Mouse (Mus musculus): Measurements from ENCODE around the gene Dlg1.

The Dlg1 gene

DNA sequence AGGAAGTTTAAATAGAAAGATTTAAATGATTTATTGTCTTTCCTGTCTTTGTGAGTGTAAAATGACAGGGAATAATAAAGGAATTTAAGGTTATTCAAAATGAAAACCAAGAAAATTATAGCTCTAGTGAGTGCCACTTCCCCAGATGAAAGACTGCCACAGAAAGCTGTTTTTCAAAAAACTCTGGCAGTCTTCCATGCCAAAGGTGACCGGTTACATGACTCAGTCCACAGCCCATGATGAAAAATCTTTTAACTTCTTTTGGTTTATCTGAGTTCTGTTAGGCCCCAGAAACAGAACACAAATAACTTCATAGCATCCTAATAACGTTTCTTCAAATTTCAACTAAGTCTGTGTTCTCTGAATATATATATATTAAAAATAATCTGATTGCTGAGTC, 7.7 kb upstream of the Dlg1 start:
- no peak for DNase-seq (ENCODE audit: extremely low read depth, low read depth)

- DNase-seq (ENCODE audit: extremely low read depth, low read depth), result no peak
Observed at GRCm38 (mm10) chr16:31657502-31657901, 5.7 kb upstream of the Dlg1 start.

DNA sequence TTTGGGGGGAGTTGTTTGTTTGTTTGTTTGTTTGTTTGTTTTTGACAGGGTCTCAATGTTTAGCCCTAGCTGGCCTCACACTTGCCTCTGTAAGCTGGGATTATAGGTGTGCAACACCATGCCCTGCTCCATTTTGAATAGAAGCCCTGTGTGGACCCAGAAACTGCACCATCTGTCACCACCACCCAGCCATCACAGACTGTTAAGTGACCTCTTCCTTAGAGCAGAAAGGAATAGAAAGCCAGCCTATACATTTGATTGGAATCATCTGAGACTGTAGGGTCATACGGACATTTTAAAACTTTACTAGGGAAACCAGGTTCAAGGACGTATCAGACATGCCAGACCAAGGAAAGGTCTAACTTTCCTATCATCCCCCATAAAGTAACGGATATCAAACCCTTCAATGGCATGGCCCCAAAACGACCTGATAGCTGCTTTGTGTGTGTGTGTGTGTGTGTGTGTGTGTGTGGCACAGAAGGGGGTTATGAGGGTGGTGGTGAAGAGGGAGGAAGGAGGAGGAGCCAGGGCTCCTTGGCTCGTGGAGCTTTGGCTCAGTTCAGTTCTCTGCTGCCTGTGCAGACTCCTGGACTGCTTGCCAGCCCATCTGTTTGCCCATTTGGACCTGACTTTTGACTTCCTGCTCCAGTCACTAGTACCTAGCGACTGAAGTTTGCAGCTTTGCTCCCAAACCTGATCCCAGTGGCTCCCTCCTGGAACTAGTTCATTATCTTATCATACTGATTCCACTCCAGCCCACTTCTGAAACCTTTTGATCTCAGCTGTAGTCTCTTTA, 4.5 kb upstream of the Dlg1 start:
- no peak for DNase-seq (ENCODE audit: extremely low read depth, low read depth)

GRCm38 (mm10) chr16:31659453-31659852, 3.8 kb upstream of the Dlg1 start:
- no peak for DNase-seq (ENCODE audit: extremely low read depth, low read depth)

DNA sequence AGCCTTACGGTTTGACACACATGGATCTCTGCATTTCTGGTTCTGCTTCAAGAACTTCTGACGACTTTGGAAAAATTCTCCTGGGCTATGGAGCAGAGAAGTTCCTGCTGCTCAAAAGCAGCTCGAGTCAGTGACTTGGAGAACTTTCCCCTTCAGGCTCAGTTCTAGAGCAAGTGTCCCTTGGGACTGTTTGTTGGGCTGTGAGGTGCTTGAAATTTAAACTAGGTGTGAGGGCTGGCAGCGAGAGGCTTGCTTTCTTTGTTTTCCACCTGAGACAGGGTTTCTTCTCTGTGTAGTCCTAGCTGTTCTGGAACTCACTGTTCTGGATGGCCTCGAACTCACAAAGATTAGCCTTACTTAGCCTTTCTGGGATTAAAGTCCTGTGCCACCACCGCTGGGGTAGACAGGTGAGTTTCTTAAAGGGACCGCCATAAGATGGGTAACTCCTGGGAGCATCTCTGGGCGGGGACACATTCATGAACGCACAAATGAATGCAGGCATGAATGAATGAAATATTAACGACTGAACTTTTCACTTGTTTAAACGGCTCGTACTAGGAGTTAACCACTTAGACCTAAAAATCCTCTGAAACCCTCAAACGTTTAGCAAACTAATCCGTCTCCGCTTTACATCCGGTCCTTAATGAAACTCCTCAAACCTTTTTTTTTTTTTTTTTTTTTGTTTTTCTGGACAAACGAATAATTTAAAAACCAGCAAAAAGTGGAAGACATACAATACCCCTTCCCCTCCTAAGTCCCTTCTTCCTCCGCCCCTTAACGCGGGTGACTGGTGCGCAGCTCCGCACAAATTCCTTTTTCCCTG, 476 bp upstream of the Dlg1 start:
- peak; percentile 31 for DNase-seq (ENCODE audit: extremely low read depth, low read depth)

- no peak for DNase-seq (ENCODE audit: extremely low read depth, low read depth)
Observed at GRCm38 (mm10) chr16:31664287-31664597, 999 bp downstream of the Dlg1 start.

- DNase-seq (ENCODE audit: extremely low read depth, low read depth), result no peak
Observed at GRCm38 (mm10) chr16:31672202-31672601, 9.0 kb downstream of the Dlg1 start.

DNA sequence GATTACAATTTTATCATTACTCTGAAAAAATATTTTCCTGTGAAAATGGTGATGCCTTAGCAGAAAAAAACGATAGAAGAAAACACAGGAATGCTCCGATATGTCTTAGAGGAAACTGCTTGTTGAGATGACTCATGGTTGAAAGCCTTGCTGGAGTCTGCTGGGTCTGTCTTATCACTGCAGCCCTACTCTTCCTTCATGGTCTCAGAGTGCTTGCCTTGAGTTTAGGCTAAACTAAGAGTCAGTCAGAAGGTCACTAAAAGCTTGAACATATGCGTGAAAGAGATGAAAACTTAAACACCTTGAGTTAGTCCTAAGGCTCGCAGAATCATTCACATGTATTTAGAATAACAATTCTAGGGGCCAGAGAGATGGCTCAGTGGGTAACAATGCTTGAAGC, 14.2 kb downstream of the Dlg1 start:
- DNase-seq (ENCODE audit: extremely low read depth, low read depth), result peak; percentile 69

GRCm38 (mm10) chr16:31682291-31682690, 19.0 kb downstream of the Dlg1 start:
- no peak for DNase-seq (ENCODE audit: extremely low read depth, low read depth)

DNA sequence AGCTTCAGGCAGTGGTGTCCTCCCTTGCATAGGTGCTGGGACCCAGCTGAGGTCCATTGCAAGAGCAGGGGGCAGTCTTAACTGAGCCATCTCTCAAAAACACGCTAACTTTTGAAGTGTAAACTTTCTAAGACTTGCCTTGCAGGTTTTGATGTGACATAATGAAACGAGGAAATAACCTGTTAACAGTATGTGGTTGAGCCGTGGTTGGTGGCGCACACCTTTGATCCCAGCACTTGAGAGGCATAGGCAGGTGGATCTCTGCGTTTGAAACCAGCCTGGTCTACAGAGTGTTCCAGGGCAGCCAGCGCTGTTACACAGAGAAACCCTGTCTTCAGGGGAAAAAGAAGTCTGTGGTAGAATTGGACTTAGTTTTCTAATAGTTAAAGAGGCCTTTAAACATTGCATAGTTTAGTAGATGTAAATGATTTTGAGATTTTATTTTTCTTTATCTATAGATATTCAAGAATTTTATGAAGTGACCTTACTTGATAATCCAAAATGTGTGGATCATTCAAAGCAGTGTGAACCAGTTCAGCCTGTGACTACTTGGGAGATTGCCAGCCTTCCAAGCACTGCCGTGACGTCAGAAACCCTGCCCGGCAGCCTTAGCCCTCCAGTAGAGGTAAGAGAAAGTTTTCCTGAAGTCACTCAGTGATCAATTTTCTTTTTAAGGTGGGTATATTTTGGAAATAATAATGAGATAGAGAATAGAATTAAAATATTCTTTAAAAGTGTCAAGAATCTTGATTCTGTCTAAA, 20.6 kb downstream of the Dlg1 start:
- DNase-seq (ENCODE audit: extremely low read depth, low read depth), result no peak

- DNase-seq (ENCODE audit: extremely low read depth, low read depth), result no peak
Observed at GRCm38 (mm10) chr16:31684771-31685170, 21.5 kb downstream of the Dlg1 start.

GRCm38 (mm10) chr16:31687766-31688165, 24.5 kb downstream of the Dlg1 start:
- no peak for DNase-seq (ENCODE audit: extremely low read depth, low read depth)

GRCm38 (mm10) chr16:31695286-31696020, 32.2 kb downstream of the Dlg1 start:
- DNase-seq (ENCODE audit: extremely low read depth, low read depth), result no peak

GRCm38 (mm10) chr16:31696367-31696766, 33.1 kb downstream of the Dlg1 start:
- DNase-seq (ENCODE audit: extremely low read depth, low read depth), result peak; percentile 49

- DNase-seq (ENCODE audit: extremely low read depth, low read depth), result no peak
Observed at GRCm38 (mm10) chr16:31697341-31697740, 34.1 kb downstream of the Dlg1 start.

DNA sequence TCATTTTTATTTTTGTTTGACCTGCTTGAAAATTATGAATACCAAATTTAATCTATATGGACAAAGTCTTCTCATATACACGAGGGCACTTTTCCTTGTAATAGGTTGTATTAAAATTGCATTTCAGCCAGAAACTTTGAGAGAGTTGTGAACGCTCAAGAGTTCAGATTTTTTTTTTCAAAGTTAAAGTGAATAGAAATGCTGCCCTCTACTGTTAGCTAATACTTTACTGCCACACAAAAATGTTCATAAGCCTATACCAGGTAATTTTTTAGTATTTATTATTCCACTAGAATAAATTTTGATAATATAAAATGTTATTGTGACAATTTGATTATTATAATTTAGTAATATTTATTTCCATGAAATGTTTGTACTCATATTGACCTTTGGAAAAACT, 42.0 kb downstream of the Dlg1 start:
- no peak for DNase-seq (ENCODE audit: extremely low read depth, low read depth)

DNA sequence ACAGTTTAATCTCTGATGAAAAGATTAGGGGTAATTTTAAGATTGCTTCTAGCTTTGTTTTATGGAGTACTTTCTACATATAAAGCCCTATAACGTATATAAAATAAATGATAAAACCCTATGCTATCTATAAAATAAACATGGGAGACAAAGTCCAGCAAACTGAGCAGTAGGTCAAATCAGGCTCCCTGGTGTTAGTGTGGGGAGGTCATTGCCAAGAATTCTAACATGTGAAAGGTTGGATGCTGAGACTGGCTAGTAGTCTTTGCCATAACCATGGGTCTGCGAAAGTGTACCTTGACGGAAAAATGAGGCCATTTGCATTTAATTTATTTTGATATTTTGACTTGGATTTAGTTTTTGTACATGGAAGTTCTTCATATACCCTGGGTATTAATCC, 42.7 kb downstream of the Dlg1 start:
- DNase-seq (ENCODE audit: extremely low read depth, low read depth), result no peak

DNA sequence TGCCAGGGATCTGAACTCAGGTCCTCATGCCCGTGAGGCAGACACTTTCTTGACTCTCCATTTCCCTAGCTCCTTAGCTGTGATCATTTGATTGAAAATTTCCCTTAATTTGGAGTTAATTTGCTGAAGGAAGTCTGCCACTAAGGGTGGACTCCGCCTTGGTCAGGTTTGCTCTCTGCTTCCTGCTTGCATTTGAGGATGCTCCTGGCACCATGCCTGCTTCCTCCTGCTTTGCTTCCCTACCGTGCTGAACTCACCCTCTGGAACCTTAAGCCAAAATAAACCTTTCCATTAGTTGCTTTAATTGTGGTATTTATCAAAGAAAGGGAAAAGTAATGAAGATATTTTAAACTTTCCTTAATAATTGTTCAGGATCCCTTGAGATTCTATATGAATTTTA, 44.1 kb downstream of the Dlg1 start:
- no peak for DNase-seq (ENCODE audit: extremely low read depth, low read depth)

DNA sequence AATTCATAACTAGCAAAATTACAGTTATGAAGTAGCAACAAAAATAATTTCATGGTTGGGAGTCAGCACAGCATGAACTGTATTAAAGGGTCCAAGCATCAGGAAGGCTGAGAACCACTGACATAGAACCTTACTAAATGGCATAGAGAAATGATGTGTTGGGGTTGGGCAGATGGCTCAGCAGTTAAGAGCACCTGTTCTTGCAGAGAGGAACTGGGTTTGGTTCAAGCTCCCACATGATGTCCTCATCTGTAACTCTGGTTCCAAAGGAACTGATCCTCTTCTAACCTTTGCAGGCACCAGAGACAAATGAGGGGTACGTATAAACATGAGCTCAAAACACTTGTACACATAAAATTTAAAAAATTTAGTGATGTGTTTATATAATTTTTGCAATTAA, 59.7 kb downstream of the Dlg1 start:
- no peak for DNase-seq (ENCODE audit: extremely low read depth, low read depth)

DNA sequence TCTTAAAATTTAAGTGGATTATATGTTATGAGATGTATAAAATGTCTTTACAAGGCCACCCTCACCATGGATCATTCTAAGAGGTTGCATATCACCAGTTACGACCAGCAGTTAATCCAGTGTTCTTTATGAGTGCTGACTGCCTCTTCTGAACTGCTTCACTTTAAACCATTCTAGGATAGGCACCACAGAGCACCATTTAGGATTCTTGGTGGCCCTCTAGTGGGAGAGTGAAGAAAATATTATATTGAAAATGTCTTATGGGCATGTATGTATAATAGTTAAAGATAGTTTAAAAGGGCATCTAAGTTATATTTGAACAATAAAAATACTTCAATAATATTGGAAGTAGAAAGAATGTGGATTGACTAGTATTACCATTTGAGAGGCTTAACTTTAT, 60.9 kb downstream of the Dlg1 start:
- DNase-seq (ENCODE audit: extremely low read depth, low read depth), result peak; percentile 39

GRCm38 (mm10) chr16:31724818-31725217, 61.6 kb downstream of the Dlg1 start:
- DNase-seq (ENCODE audit: extremely low read depth, low read depth), result no peak
